Mouse (Mus musculus) kidney, embryonic 14.5 days (tissue): ENCODE data around the gene St3gal3. TPM values are rescaled to one million over a fixed set of nuclear protein-coding genes. Genes with fewer than 3 reads are reported as not detected.

ENCODE experiments used
- ATAC-seq: fragments of 200-750 bp; cut with Nextera tagmentation; 2 replicates; pipeline ENCODE4 v1.8.0; 2017; ENCODE audit warnings: moderate number of reproducible peaks, mild to moderate bottlenecking, moderate TSS enrichment, moderate library complexity; ENCODE audit not compliant: low FRiP score, low TSS enrichment
- H3K27ac ChIP-seq: fragments of 300-500 bp; sonication (generic); 2 replicates; pipeline ENCODE4 v1.5.1; 2014; ENCODE audit warnings: low read depth, mild to moderate bottlenecking, low read length, moderate library complexity, mixed read lengths
- H3K27me3 ChIP-seq: fragments of 300-500 bp; sonication (generic); 2 replicates; pipeline ENCODE4 v1.6.1; 2014; ENCODE audit warnings: mild to moderate bottlenecking, low read length; ENCODE audit not compliant: control insufficient read depth, insufficient read depth
- H3K36me3 ChIP-seq: fragments of 300-500 bp; sonication (generic); 2 replicates; pipeline ENCODE4 v1.6.1; 2014; ENCODE audit warnings: low read length, mixed read lengths; ENCODE audit not compliant: control insufficient read depth, insufficient read depth
- H3K4me1 ChIP-seq: fragments of 300-500 bp; sonication (generic); 2 replicates; pipeline ENCODE4 v1.6.1; 2014; ENCODE audit warnings: low read length, mixed read lengths; ENCODE audit not compliant: control insufficient read depth, insufficient read depth
- H3K4me2 ChIP-seq: fragments of 300-500 bp; sonication (generic); replicated peaks from 2 replicates; pipeline ENCODE4 v1.6.1; 2014; ENCODE audit warnings: low read depth, mild to moderate bottlenecking, low read length
- H3K4me3 ChIP-seq: fragments of 300-500 bp; sonication (generic); 2 replicates; pipeline ENCODE4 v1.5.1; 2014; ENCODE audit warnings: mild to moderate bottlenecking, low read length
- H3K9ac ChIP-seq: fragments of 300-500 bp; sonication (generic); 2 replicates; pipeline ENCODE4 v1.6.1; 2014; ENCODE audit warnings: low read depth, mild to moderate bottlenecking, low read length, moderate library complexity
- H3K9me3 ChIP-seq: fragments of 300-500 bp; sonication (generic); 2 replicates; pipeline ENCODE4 v1.6.1; 2016; ENCODE audit warnings: low read length; ENCODE audit not compliant: control insufficient read depth
- WGBS: fragments of 180-500 bp; shearing (Covaris S2); extraction: QIAGEN DNeasy Blood & Tissue Kit; methylation state at CpG from one replicate; pipeline ENCODE4 v1.1.7; 2014; 5-methylcytosine and 5-hydroxymethylcytosine counted together
- polyA plus RNA-seq: library from polyadenylated mRNA; unstranded; fragments of >200 nt; fragmentation: Nextera tagmentation; extraction: Ambion mirVana; gene quantifications from 2 replicates; pipeline ENCODE4 v1.2.1, GENCODE M21; 2014

The St3gal3 gene
- polyA plus RNA-seq, 1 experiment from 2014 or later = 6.8 TPM

GRCm38 (mm10) chr4:118074236-118074635, 60.5 kb downstream of the St3gal3 start:
- H3K4me2 ChIP-seq = no peak overlapping the region
- H3K9ac ChIP-seq = no peak overlapping the region
- no peaks in the 10 kb centered on the region; the same call in 1 of the 2 replicates for H3K9me3 ChIP-seq
- 94% methylated on average over 4 of the region's 4 CpGs for WGBS
- no peak overlapping the region for H3K27ac ChIP-seq
- no peaks in the 10 kb centered on the region for H3K27me3 ChIP-seq
- H3K36me3 ChIP-seq = no peaks in the 10 kb centered on the region
- no peak overlapping the region for H3K4me3 ChIP-seq
- ATAC-seq = no peak
- H3K4me1 ChIP-seq = peaks cover 13% of the 10 kb centered on the region

- peaks cover 12% of the 10 kb centered on the region for H3K4me1 ChIP-seq
These were observed 61.6 kb downstream of the St3gal3 start for GRCm38 (mm10) chr4:118073128-118073527.

DNA sequence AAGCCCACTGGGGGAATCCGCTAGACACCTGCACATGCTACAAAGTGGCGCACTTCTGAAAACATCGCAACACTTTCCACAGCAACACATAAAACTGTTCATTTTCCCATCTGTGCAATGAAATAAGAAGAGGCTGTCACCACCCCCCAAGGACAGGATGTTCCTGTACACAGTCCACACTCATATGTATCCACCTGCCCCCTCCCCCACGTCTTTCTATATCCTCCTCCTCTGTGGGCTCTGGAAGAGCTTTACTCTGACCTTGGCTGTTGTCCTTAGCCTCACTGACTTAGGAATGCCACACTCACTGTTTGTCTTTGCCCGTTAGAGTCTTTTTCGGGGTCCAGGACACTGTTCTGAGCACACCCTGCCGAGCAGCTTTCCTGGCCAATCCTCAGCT, 62.8 kb downstream of the St3gal3 start:
- Histone ChIP-seq H3K27ac (no peak overlapping the region), H3K4me1 (0 out of 2 replicates have a peak, but pooled peaks cover 5% of the 10 kb centered on the region), H3K36me3 (no peaks in the 10 kb centered on the region), H3K4me3 (no peak overlapping the region), H3K9me3 (no peaks in the 10 kb centered on the region; the same call in 1 of the 2 replicates), H3K27me3 (no peaks in the 10 kb centered on the region), H3K9ac (no peak overlapping the region), H3K4me2 (no peak overlapping the region)
- WGBS = 70% methylated on average over 7 of the region's 7 CpGs
- ATAC-seq = no peak

More at GRCm38 (mm10) chr4:118073128-118073527, 61.6 kb downstream of the St3gal3 start:
- H3K27me3 ChIP-seq = no peaks in the 10 kb centered on the region
- H3K27ac ChIP-seq = no peak overlapping the region
- WGBS = 77% methylated on average over 6 of the region's 6 CpGs
- ATAC-seq = no peak
- no peaks in the 10 kb centered on the region for H3K36me3 ChIP-seq
- H3K9ac ChIP-seq = no peak overlapping the region
- H3K4me2 ChIP-seq = no peak overlapping the region
- no peak overlapping the region for H3K4me3 ChIP-seq
- no peaks in the 10 kb centered on the region; the same call in 1 of the 2 replicates for H3K9me3 ChIP-seq

DNA sequence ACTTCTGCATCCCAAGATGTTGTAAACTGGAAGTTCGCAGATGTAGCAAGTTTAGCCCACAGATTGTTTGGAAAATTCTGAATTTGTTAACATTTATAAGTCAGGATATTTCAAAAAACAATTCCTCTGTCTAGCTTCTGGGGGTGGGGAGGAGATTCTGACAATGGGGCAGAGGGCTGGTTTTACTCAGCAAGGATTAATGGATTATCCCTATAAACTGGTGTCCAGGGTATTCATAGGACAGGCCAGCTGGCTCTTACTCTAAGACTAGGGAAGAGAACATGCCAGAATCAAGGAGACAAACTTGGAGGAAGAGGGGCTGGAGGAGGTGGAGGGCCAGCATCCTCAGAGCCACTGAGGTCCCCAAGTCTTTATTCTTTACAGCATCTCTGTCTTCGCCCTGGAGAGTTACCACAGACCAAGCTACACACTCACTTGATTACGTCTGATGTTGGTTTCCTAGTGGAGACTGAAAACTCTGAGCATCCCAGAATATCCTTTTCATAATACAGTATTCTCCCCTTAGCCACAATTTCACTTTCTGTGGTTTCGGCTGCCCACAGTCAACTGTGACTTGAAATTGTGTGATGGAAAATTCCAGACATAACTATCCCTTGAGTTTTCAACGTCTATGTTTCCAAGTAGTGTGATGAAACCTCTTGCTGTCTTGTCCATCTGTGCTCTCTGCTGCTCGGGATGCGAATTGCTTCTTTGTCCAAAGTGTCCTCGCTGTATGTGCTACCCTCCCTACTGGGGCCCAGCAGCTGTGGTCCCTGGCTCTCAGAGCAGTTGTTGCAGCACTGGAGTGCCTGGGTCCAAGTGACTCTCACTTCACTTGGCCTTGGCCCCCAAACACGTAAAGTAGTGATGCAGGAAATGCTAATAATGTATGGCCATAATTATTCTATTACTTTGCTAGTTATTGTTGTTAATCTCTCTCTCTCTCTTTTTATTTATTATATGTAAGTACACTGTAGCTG, 64.2 kb downstream of the St3gal3 start:
- Histone ChIP-seq H3K9me3 (no peaks in the 10 kb centered on the region; the same call in 1 of the 2 replicates), H3K36me3 (no peaks in the 10 kb centered on the region), H3K4me3 (no peak overlapping the region), H3K4me1 (0 out of 2 replicates have a peak, but pooled peaks cover 5% of the 10 kb centered on the region), H3K27ac (no peak overlapping the region), H3K9ac (no peak overlapping the region), H3K27me3 (no peaks in the 10 kb centered on the region), H3K4me2 (no peak overlapping the region)
- WGBS = 91% methylated on average over 9 of the region's 9 CpGs
- no peak for ATAC-seq

GRCm38 (mm10) chr4:118061809-118062463, 72.8 kb downstream of the St3gal3 start:
- H3K27me3 ChIP-seq = no peaks in the 10 kb centered on the region
- WGBS = 35% methylated on average over 9 of the region's 9 CpGs
- no peak overlapping the region for H3K27ac ChIP-seq
- H3K9ac ChIP-seq = no peak overlapping the region
- H3K4me2 ChIP-seq = no peak overlapping the region
- no peaks in the 10 kb centered on the region for H3K9me3 ChIP-seq
- H3K4me1 ChIP-seq = peaks cover 18% of the 10 kb centered on the region; the same call in 1 of the 2 replicates
- no peaks in the 10 kb centered on the region for H3K36me3 ChIP-seq
- no peak for ATAC-seq
- no peak overlapping the region for H3K4me3 ChIP-seq

GRCm38 (mm10) chr4:118060915-118061530, 73.7 kb downstream of the St3gal3 start:
- no peak for ATAC-seq
- no peak overlapping the region for H3K27ac ChIP-seq

DNA sequence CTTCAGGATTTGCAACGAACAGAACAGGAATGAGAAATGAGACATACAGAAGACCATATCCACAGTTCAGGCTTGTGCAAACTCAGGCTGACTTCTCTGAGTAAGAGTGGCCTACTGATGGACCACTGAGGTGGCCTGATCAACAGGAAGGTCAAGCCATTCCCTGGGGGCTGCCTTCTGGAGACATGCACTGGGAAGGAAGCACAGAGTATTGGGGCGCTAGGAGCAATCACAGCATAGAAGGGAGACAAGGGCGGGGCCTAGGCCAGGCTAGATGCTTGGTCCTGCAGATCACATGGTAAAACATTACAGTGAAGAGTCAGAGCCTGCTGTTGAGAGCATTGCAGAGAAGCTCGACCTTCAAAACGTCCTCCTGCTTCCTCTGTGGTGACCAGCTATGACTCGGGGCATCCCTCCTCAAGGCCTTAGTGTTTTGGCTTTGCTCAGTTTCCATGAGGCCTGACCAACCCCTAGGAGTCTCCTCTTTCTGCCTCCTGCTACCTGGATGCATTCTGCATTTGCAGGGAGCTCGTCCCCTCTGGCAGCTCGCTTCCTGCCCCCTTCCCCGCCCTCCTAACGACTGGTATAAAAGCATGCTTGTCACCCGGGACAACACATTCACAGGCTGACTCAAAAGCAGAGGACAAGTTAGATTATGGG, 74.8 kb downstream of the St3gal3 start:
- Histone ChIP-seq H3K36me3 (no peaks in the 10 kb centered on the region), H3K27ac (no peak overlapping the region), H3K9ac (no peak overlapping the region), H3K4me2 (no peak overlapping the region), H3K9me3 (no peaks in the 10 kb centered on the region), H3K4me1 (peaks cover 18% of the 10 kb centered on the region; the same call in 1 of the 2 replicates), H3K27me3 (no peaks in the 10 kb centered on the region), H3K4me3 (no peak overlapping the region)
- 61% methylated on average over 11 of the region's 11 CpGs for WGBS
- no peak for ATAC-seq

More at GRCm38 (mm10) chr4:118060915-118061530, 73.7 kb downstream of the St3gal3 start:
- no peak overlapping the region for H3K9ac ChIP-seq
- H3K4me2 ChIP-seq = no peak overlapping the region
- H3K4me3 ChIP-seq = no peak overlapping the region
- H3K4me1 ChIP-seq = peaks cover 18% of the 10 kb centered on the region; the same call in 1 of the 2 replicates
- no peaks in the 10 kb centered on the region for H3K36me3 ChIP-seq
- 83% methylated on average over 13 of the region's 13 CpGs for WGBS
- no peaks in the 10 kb centered on the region for H3K9me3 ChIP-seq
- no peaks in the 10 kb centered on the region for H3K27me3 ChIP-seq

DNA sequence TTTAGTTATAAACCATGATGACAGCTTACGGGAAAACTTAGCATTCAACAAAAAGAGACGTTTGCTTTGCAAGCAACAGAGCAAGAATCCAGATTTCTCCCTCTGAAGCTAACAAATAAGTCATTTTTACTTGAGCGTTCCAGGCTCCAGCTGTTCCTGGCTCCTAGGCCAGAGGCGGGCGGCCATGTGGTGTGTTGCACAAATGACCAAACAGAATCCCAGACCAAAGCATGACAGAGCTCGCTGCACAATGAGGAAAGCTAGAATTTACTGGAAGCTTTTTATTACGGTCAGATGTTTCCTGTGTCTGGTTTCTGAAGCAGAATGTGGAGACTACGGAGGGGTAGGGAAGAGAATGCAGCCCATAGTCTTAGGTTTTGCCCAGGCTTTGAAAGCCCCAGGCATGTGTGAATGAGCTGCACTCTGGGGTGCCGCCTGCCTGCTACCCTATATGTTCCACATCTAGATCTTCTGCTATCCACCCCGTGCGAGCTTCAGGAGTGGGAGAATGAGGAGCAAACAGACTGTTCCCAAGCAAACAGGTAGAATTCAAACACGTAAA, 76.5 kb downstream of the St3gal3 start:
- H3K4me2 ChIP-seq = no peak overlapping the region
- no peak overlapping the region for H3K9ac ChIP-seq
- H3K27me3 ChIP-seq = no peaks in the 10 kb centered on the region
- H3K4me1 ChIP-seq = peaks cover 18% of the 10 kb centered on the region; the same call in 1 of the 2 replicates
- WGBS = 47% methylated on average over 12 of the region's 12 CpGs
- H3K9me3 ChIP-seq = no peaks in the 10 kb centered on the region
- ATAC-seq = peak; percentile 56; the same call in 1 of the 2 replicates
- peak overlapping the region; percentile 17 for H3K27ac ChIP-seq
- no peaks in the 10 kb centered on the region for H3K36me3 ChIP-seq
- H3K4me3 ChIP-seq = no peak overlapping the region
